Mouse (Mus musculus): Measurements from ENCODE around the gene Cnot3.
"Not testable (repeated sequence)": the region's sequence is repeated elsewhere in the genome, so short reads cannot be mapped to it uniquely, and the experiment has no call there.

The Cnot3 gene

DNA sequence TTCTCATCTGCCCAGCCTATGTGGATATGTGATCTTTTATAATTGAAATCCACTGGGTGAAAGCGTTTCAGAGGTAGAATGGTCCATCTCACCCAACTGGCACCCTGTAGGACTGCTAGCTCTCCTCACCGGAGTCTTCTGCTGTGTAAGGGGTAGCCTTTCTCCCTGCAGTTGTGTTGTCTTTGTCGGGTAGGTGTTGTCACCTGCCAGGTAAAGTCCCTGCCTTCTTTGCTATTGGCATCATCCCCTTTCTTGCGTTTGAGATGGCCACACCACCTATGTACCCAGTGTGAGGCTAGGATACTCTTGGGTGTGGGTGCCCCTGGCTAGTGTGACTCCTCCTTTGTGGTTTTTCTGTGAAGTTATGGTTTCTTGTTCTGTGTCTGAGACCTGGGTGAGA is 1.6 kb downstream of the Cnot3 start:
- no peak for DNase-seq (ENCODE audit: low spot score)

DNA sequence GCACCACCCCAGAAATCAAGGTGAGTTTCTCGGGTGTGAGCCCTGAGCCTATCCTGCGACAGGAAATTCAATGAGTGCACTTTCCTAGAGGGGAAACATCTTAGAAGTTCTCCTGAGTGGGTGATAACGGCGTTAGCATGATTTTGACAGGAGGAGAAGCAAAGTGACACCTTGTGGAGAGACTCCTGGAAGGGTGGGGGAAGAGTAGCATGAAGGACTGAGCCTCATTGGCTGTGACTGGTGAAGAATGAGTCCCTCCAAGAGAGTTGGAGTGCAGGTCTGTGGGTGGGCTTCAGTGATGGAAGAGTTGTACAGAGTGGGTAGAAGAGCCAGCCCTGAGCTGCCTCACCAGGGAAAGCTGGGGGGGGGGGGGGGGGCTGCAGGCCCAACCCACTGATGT is 11.9 kb downstream of the Cnot3 start:
- DNase-seq (ENCODE audit: low spot score) = no peak

DNA sequence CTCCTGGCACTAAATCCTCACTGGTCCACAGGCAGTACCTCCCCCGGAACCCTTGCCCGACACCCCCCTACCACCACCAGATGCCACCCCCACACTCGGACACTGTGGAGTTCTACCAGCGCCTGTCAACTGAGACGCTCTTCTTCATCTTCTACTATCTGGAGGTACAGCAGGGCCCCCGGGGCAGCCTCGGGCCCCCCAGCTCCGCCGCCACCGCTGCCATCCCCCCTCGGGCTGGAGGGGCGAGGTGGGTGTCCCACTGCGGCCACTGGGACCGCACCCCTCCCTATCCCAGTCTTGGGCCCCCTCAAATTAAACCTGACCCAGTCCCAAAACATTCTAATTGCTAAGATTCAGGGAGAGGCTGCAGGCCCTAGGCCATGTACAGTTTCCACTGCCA is 13.5 kb downstream of the Cnot3 start:
- DNase-seq (ENCODE audit: low spot score) = no peak

DNA sequence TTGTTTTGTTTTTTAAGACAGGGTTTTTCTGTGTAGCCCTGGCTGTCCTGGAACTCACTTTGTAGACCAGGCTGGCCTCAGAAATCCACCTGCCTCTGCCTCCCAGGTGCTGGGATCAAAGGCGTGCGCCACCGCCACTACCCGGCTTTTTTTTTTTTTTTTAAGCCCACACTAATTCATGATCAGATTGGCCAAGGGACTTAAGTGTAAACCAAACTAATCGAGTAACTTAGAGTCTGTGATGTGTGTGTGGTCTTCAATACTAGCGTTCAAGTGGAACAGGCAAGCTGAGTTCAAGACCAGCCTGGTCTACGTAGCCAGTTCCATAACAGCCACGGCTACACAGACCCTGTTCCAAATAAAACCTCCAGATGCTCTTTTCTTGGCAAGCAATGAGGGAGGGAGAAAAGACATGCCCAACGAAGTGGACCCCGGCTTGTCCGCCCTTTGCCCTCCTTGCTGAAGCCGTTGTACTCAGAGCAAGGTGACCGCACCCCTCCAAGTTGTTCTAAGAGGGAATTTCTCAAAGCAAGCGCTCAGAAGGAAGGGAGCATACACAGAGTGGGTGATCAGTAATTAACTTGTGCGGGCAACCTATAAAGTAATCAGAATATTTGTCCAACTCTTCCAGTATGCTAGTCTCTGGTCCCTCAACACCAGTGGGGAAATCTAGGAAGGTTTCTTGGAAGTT is 19.6 kb downstream of the Cnot3 start:
- no peak for DNase-seq (ENCODE audit: low spot score)

DNA sequence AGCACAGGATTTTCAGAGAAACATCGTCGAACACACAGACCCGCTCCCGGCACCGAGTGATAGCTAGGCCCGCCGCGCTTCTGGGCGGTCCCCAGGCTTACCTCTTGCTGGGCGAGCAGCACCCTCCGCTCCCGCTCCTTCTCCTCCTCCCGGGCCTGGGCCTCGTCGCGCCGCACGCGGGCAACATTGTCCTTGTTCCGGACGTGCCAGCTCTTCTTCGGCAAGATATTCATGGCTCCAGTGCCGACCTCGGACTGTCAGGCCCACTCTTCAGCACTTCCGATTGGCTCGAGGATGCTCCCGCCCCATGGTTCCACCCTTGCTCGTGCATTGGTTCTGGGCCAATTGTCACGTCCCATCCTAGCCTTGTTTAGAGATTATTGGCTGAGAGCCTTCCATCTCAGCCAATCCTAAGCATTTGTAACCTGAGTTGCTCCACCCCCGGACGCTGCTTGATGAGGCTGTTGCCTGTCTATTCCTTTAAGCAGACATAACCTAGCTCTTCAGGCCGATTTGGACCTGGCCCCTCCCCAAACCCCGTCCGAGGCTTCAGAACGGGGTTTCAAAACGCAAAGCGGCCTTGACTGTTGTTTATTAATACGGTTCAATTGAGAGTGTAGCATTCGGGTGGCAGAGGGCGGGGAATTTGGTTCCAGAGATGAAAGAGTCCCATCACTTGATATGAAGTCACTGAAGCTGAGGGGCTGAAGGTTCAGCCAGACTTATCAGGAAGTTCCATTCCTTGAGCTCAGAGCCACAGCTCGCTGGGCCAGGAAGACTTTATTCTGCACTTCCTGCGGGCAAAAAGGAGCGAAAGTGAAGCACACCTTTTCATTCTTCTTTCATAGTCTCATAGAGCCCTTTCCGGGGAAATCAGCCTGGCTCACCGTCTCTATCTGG is 20.4 kb downstream of the Cnot3 start, which contains the start of gene Leng1:
Gene Leng1, minus strand, starts transcription at position 626 of the 900 bp plus-strand sequence.
- DNase-seq (ENCODE audit: low spot score) = peak; percentile 94

DNA sequence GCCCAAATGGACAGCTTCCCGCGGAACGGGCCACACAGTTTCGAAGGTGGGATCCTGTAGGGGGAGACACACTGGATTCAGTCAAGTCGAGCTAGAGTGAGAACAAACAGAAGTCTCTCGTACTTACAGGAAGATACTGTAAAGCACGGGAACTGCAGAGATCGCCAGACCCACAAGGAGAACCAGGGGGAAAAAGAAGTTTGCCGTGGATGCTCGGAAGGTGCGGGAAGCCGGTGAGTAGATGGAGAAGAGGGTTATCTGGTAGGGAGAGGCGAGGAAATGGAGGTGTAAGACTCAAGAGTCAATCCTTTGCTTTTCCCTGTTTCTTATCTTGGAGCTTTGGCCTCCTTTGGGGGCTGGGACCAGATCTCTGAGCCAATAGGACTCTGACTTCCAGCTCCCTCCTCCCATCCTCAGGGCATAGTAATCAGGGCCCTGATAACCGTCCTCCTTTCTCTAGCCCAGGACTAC is 21.9 kb downstream of the Cnot3 start:
- no peak for DNase-seq (ENCODE audit: low spot score)

DNA sequence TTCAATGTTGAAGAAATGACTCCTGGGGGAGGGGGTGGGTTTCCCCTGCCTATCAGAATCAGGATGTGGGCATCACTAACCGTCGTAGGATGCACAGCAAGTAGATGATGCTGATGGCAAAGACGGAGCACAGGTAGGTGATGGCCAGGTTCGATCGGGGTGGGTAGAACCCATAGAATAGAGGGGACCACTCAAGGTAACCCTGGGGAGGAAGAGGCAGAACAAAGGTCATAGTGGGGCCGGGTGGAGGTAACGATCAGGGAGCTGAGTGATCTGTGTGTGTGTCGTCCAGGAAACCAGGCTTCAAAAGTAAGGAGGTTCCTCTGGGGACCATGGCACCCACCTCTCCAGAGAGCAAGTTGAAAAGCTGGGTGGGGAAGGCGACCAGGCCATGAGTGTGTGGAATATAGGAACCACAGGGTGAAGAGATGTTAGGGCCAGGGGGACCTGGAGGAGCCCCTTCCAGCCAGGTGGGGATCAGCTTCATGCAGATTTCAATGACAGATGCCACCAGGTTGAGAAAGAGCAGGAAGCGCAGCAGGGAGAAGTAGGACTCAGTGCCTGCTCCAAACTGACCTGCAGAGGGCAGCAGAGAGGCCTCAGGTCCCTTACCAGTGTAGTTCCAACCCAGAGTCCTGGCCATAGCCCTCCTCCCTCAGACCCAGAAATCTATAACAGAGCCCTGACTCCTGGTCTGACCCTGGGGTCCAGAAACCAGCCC is 29.6 kb downstream of the Cnot3 start:
- DNase-seq (ENCODE audit: low spot score) = peak; percentile 56

DNA sequence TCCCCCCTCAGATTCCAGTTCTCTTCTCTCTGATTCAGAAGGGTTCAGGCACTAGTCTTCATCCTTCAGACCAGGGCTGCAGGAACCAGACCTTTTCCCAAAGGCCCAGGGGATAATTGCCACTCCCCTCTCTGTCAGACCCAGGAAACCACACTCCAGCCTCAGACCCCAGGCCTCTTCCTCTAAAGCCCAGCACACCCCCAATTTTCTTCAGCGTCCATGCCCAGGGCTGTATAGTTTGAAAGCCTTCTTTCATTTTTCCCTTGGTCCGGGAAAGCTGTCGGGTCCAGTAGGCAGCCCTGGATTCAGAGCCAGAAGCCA is 30.1 kb downstream of the Cnot3 start:
- no peak for DNase-seq (ENCODE audit: low spot score)

DNA sequence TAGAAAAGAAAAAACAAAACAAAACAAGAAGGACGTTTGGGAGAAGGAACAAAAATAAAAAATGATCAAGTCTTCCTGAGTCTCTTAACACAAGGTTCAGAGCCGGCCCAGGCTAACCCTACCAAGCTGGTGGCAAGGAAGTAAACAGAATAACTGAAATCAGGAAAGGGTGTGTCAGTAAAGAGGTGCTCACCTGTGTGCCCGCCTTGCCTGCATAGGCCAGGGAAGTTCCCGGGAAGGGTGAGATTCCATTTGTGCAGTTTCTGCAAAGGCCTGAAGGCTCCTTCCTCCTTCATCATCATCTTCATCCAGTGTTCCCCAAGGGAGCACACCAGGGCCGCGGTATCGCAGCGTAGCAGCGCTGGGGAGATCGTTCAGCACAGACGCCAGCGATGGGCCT is 31.3 kb downstream of the Cnot3 start:
- DNase-seq (ENCODE audit: low spot score) = no peak

DNA sequence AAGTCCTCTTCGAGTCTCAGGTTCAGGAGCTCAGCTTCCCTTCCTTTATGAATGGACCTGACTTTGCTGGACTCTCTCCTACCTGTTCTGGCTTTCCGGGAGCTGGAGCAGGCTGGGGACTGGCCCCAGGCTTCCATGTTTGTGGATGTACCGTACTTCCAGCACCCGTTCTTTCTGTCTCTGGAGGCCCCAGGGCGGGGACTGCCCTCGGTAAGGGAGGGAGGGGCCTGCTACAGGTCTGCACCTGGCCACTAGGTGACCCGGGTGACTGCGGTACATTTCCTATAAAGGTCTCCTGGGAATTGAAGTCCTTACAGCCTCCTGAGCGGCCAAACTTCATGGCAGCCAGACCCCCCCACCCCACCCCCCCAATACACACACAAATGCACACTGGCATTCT is 32.3 kb downstream of the Cnot3 start, which contains the start of gene Tmc4:
Gene Tmc4, minus strand, starts transcription at position 212 of the 400 bp plus-strand sequence.
- no peak for DNase-seq (ENCODE audit: low spot score)

DNA sequence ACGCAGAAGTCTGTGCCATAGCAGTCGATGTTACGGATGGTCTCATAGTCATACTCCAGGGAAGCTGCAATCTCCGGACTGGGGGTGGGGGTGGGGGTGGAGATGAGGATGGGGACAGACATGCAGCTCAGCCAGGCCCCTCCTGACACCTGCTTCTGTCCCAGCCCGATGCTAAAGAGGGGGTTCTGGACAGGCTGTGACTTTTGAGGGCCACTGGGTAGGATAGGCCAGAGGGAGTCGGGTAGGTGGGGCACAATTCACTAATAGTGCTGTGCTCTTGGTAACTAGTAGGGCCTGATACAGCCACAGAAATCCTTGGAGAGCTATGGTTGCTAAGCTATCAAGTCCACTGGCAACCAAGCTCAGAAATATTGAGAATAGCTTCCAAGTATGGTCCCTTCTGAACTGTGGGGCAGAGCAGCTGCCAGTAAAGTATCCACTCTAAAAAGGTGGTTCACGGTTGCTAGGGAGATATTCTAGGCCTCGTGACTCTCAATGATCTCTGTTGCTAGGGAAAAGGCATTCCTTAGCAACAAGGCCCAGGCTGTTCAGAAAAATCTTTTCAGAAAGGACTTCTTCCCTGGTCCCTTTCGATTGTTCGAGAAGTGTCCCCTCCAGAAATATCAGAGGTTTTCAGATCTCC is 39.0 kb downstream of the Cnot3 start:
- no peak for DNase-seq (ENCODE audit: low spot score)

DNA sequence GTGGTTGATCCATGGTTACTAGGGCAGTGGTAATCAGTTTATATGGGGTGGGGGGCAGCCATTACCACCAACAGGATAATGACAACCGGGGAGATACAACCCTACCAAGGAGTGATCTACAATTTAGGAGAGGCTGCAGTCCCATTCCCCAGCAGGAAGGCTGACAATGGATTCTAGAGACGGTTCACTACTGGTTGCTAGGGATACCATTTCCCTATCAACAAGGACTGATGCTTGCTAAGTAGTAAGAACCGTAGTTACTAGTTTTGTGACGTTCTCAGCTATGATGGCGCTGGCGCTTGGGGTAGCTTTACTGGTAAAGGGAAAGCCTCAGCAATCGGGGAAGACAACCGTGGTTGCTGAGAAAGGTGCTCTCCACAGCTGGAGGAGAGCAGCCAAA is 39.6 kb downstream of the Cnot3 start:
- DNase-seq (ENCODE audit: low spot score) = no peak

DNA sequence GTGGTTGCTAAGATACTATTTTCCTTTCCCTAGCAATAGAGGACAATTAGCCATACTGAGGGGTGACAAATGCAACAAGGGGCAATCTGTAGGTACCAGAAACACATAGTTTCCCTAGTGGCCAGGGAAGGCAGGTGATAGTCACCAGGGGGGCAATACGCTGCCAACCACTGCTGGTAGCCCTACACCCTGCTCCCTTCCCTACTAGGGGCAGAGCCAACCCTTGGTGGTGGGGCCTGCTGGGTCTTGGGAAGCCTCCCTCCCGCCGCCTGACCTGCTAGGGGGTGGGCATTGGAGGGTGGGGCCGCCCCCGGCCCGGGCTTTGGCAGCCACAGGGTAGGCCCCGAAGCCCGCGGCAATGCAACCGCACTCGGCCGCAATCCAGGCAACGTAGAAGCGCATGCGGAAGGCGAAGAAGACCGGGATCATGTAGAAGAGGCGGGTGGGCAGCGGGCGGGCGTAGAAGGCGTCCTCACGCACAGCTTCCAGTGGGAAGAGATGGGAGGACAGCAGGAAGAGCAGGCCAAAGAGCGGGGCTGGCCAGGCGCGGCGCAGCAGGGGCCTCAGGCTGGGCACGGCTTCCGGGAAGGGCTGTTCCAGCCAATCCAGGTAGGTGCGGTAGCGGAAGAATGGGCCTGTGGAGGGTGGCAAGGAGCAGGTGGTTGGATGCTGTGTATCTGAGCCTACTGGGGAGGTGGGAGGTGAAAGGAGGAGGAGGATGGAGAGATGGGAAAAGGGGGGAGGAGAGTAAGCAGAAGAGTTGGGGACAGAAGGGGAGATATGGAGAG is 40.5 kb downstream of the Cnot3 start:
- no peak for DNase-seq (ENCODE audit: low spot score)

DNA sequence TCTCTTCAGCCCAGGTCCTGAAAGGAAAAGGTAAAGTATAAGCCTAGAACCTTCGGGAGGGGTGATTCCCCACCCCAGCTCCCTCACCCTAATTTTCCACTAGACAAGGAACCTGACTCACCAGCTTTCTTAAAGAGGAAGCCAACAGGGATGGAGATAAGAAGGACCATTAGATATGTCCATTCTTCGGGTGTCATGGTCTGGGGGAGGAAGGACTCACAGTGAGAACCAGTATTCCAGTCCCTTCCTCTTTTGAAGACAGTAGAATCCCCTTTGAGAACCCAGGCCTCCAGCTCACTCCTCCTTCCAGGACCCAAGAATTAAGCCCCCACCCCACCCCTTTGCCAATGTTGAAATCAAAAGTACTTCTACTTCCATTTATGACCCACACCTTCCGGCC is 46.9 kb downstream of the Cnot3 start:
- DNase-seq (ENCODE audit: low spot score) = no peak

DNA sequence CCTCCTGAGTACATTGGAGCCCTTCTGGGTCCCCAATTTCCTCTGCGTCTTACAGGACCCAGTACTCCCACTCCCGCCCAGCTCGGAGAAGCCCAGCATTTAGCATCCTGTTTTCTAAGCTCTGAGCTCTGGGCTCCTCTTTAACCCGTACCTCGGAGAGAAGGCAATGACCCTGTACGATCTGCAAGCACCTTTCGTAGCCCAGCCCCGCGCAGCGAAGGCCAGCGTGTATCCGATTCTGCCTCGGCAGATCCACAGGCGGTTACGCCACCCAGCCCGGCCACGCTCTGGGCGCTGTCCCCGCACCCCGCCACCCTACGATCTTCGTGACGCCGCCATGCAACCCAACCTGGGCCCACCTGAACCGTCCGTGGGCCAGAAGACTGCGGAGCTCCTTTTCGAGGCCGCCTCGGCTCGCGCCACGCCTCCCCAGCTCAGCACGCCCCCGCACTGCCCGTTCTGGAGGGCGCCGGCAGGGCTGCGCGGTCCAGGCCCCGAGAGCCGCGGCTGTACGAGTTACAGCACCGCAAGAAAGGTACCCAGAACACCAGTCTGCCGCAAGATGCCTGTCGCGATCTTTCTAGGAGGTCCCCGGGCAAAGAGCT is 47.4 kb downstream of the Cnot3 start, which contains the start of gene Tsen34:
Gene Tsen34, plus strand, starts transcription at position 482 of the 605 bp plus-strand sequence.
- no peak for DNase-seq (ENCODE audit: low spot score)

DNA sequence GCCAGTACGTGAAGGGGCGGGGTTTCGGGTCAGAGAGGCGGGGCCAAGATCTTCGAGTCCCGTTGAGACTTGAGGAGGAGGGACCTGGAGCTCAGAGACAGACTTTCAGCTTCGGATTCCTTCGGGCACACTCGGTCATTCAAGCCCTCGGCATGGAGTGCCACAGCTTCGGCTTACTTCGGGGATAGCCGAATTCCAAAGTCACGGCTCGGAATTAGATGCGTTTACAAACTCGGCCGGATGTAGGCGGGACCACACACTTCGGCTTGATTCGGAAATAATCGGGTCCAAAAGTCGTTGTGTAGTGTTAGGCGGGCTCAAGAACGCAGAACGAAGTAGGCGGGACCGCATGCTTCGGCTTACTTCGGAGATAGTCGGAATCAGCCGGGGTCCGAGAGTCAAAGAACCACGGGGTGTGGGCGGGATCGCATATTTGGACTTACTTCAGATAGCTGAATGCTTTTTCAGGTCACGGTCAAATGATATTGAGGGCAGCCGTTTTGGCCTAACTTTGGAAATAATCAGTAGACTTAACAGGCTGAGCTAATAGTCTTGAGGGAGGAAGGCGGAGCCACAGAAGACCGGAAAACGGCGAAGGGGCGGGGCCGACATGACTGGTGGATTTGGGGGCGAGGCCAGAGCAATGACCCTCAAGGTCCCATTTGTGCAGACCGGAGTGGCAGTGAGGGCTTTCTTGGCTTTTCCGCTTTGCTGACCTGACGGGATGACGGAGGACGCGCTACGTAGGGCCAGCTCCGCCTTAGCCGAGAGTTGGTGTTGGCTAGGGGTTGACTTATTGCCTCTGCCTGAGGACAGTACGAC is 48.1 kb downstream of the Cnot3 start, which contains the start of gene Mboat7:
Gene Mboat7, minus strand, starts transcription at position 537 of the 822 bp plus-strand sequence.
- DNase-seq (ENCODE audit: low spot score) = peak; percentile 98

DNA sequence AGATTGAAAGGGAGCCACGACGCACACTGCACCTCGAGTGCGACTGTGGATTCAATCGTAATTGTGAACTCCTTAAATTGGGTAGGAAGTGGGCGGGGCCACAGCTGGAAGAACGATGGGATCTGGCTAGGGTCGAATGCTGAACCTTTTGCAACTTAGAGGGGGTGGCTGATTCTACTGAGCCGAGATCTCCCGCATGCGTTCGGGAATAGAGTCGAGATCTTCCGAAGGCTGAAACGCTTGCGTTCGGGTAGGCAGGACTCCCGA is 48.7 kb downstream of the Cnot3 start:
- DNase-seq (ENCODE audit: low spot score) = no peak

DNA sequence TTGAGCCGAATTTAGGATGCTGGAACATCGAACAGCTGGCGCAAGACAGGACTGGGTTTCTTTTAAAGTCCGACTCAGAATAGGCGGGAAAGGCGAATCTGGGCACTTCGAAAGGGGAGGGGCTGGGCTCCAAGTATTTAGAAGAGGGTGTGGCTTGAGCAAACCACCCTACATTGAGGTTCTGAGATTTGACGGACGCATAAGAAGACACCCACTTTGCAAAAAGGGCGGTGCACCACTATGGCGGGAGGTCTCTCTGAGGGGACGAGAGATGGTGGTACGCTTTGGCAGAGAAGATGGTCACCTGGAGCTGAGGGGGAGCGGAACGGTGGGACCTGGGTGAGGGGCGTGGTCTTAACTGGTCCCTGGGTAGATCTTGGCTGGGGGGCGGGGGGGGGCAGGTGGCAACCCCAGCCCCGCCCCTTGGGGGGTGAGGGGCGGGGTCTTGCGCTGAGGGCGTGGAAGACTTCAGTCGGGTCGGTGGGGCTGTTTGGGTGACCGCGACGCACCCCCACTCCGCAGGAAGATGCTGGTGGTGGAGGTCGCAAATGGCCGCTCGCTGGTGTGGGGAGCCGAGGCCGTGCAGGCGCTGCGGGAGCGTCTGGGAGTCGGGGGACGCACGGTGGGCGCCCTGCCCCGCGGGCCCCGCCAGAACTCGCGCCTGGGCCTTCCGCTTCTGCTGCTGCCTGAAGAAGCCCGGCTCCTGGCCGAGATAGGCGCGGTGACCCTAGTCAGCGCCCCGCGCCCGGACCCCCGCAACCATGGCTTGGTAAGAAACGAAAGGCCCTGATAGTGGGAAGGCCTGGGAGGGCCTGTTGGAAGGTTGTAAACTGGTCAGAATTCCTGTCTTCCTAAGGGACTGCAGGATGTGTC is 49.2 kb downstream of the Cnot3 start:
- no peak for DNase-seq (ENCODE audit: low spot score)

DNA sequence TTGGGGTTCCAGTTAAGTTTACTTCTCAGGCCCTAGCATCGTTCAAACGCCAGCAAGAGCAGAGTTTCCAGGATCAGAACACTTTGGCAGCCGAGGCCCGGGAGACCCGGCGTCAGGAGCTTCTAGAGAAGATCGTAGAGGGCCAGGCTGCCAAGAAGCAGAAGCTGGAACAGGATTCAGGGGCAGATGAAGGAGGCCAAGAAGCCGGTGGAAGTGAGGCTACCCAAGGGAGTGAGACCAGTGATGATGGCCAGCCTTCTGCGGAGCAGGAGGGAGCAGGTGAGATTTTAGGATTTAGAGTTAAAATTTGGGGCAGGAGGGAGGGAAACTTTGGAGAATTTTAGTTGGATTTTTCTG is 49.9 kb downstream of the Cnot3 start:
- DNase-seq (ENCODE audit: low spot score) = not testable (repeated sequence)

Data from left cerebral cortex, adult 11 months (tissue).